Mouse (Mus musculus): ENCODE data around the gene Smarcd3. TPM values are rescaled to one million over a fixed set of nuclear protein-coding genes. Genes with fewer than 3 reads are reported as not detected.

The Smarcd3 gene
- polyA plus RNA-seq, 1 experiment from 2014 or later, result 35.7 TPM

DNA sequence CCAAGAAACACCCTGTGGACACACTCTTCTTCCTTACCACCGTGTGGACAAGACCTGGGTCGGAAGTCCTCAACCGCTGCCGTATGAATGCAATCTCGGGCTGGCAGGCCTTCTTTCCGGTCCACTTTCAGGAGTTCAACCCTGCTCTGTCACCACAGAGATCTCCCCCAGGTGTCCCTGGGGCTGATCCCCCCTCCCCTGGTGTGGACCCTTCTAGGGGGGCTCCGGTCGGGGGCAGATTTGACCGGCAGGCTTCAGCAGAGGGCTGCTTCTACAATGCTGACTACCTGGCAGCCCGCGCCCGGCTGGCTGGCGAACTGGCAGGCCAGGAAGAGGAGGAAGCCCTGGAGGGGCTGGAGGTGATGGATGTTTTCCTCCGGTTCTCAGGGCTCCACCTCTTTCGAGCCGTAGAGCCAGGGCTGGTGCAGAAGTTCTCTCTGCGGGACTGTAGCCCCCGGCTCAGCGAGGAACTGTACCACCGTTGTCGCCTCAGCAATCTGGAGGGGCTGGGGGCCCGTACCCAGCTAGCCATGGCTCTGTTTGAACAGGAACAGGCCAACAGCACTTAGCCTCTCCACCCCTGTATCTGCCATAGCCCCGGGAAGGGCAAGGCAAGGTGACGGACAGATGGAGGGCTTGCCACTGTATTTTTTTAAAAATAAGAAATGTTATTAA lies 32.3 kb downstream of the Smarcd3 start:
- Histone ChIP-seq H3K27ac (peak overlapping the region; percentile 50; the same call in 1 of the 2 replicates), H3K27me3 (ENCODE audit: insufficient read depth, poor library complexity, severe bottlenecking) (peaks cover 52% of the 10 kb centered on the region), H3K4me1 (replicated peaks) (peaks cover 66% of the 10 kb centered on the region), H3K4me3 (peak overlapping the region; percentile 36; the same call in 1 of the 2 replicates), H3K9me3 (no peaks in the 10 kb centered on the region), H3K36me3 (peaks cover 78% of the 10 kb centered on the region)
- DNase-seq (ENCODE audit: low spot score), result no peak
- WGBS, result 60% methylated on average over 24 of the region's 24 CpGs

GRCm38 (mm10) chr5:24591268-24591721 lies 32.9 kb downstream of the Smarcd3 start:
- Histone ChIP-seq H3K27me3 (ENCODE audit: insufficient read depth, poor library complexity, severe bottlenecking) (peaks cover 48% of the 10 kb centered on the region), H3K4me3 (peak overlapping the region; percentile 36), H3K4me1 (replicated peaks) (peaks cover 65% of the 10 kb centered on the region), H3K27ac (peak overlapping the region; percentile 62), H3K36me3 (peaks cover 78% of the 10 kb centered on the region), H3K9me3 (no peaks in the 10 kb centered on the region)
- 24% methylated on average over 23 of the region's 23 CpGs for WGBS
- peak; percentile 47 for DNase-seq (ENCODE audit: low spot score)

DNA sequence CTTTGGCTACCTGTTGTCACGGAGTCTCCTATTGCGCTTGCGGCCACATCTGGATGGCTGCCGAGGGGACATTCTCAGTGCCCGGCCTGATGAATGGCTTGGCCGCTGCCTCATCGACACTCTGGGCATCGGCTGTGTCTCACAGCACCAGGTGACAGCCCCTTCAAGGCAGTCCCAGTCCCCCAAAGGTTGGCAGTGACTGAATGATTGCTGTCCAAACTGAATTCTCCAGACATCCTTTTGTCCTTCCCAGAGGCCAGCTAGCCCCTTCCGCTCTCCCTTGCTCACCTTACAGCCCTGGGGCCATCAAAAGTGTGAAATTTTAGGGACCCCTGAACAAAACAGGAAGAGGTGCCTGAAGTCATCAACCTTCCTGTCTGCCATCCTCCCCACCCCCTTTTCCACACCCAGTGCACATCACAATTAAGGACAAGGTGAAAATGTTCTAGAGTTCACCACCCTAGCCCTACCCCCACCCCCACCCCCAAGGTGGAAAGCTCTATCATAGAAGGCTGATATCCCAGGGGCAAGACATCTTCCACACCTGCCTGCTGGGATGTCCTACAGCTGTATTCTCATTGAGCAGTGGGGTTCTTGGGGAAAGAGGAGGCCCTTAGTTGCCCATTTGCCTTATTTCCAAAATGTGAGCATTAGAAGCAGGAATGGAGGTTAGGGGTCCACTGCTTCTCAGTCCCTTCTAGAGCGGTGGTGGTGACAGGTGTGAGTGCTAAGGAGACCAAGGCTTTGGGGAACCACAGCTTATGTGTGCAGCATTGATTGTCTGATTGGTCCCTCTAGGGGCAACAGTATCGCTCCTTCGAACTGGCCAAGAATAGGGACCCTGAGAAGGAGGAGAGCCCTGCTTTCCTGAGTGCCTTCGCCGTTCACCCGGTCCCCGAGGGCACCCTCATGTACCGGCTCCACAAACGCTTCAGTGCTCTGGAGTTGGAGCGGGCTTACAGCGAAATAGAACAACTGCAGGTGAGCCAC lies 34.4 kb downstream of the Smarcd3 start:
- Histone ChIP-seq H3K27me3 (ENCODE audit: insufficient read depth, poor library complexity, severe bottlenecking) (peaks cover 41% of the 10 kb centered on the region), H3K4me1 (replicated peaks) (peaks cover 57% of the 10 kb centered on the region), H3K9me3 (no peaks in the 10 kb centered on the region), H3K4me3 (no peak overlapping the region), H3K27ac (no peak overlapping the region), H3K36me3 (peaks cover 67% of the 10 kb centered on the region)
- DNase-seq (ENCODE audit: low spot score), result no peak
- WGBS, result 90% methylated on average over 20 of the region's 20 CpGs

GRCm38 (mm10) chr5:24587200-24587577 lies 37.0 kb downstream of the Smarcd3 start:
- WGBS, result 32% methylated on average over 4 of the region's 4 CpGs

GRCm38 (mm10) chr5:24586547-24587199 lies 37.5 kb downstream of the Smarcd3 start, which contains the start of gene Chpf2:
Gene Chpf2, plus strand, starts transcription at chr5:24586741.
- Histone ChIP-seq H3K27ac (peak within 1 kb of the TSS; percentile 89), H3K4me1 (replicated peaks) (peaks cover 45% of the 10 kb centered on the region), H3K36me3 (peaks cover 36% of the 10 kb centered on the region), H3K27me3 (ENCODE audit: insufficient read depth, poor library complexity, severe bottlenecking) (peaks cover 18% of the 10 kb centered on the region), H3K9me3 (no peaks in the 10 kb centered on the region), H3K4me3 (peak within 1 kb of the TSS; percentile 89)
- WGBS, result under 1% methylated on average over 43 of the region's 43 CpGs
- DNase-seq (ENCODE audit: low spot score), result peak; percentile 91

More at GRCm38 (mm10) chr5:24587200-24587577, 37.0 kb downstream of the Smarcd3 start:
- peak overlapping the region; percentile 89 for H3K4me3 ChIP-seq
- DNase-seq (ENCODE audit: low spot score), result peak; percentile 13
- peaks cover 23% of the 10 kb centered on the region for H3K27me3 ChIP-seq (ENCODE audit: insufficient read depth, poor library complexity, severe bottlenecking)
- H3K4me1 ChIP-seq (replicated peaks), result peaks cover 50% of the 10 kb centered on the region
- peak overlapping the region; percentile 89 for H3K27ac ChIP-seq
- peaks cover 41% of the 10 kb centered on the region for H3K36me3 ChIP-seq
- no peaks in the 10 kb centered on the region for H3K9me3 ChIP-seq

GRCm38 (mm10) chr5:24586106-24586505 lies 38.1 kb downstream of the Smarcd3 start:
- 14% methylated on average over 8 of the region's 8 CpGs for WGBS
- peaks cover 39% of the 10 kb centered on the region for H3K4me1 ChIP-seq (replicated peaks)
- no peaks in the 10 kb centered on the region for H3K9me3 ChIP-seq
- no peak for DNase-seq (ENCODE audit: low spot score)
- peaks cover 12% of the 10 kb centered on the region; the same call in 1 of the 2 replicates for H3K27me3 ChIP-seq (ENCODE audit: insufficient read depth, poor library complexity, severe bottlenecking)
- H3K27ac ChIP-seq, result peak overlapping the region; percentile 89
- peak overlapping the region; percentile 89 for H3K4me3 ChIP-seq
- peaks cover 30% of the 10 kb centered on the region for H3K36me3 ChIP-seq

DNA sequence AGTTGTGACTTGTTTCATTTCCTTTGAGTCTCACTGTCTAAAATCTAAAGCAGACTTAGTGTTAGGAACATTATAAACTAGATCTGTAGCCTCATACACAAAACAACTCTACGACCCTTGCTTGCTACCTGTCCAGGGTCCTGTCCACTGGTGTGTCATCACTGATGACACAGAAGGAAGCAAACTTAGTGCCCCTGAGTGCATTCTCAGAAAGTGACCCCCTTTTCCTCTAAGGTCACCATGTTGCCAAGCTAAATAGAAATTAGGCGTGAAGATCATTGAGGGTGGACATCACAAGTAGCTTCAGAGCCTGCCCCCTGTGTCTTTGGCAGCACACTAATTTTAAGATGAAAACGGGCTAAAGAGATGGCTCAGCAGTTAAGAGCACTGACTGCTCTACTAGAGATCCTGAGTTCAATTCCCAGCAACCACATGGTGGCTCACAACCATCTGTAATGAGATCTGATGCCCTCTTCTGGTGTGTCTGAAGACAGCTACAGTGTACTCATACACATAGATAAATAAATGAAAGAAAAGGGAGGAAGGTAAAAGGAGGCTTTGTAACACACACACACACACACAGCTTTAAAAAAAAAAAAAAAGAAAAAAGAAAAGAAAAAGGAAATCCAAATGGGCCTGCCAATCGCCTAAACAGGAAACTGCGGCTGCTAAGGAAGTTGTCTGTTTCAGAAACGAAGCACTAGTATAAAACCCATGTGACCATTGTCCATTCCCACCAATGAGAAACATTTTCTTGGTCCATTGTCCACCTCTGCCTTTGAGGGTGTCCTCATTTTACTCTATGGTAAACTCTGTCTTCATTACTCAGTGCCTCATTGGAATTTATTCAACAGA lies 45.9 kb downstream of the Smarcd3 start:
- Histone ChIP-seq H3K36me3 (peaks cover 21% of the 10 kb centered on the region), H3K27ac (peak overlapping the region; percentile 93), H3K9me3 (no peaks in the 10 kb centered on the region), H3K4me3 (peak overlapping the region; percentile 87), H3K4me1 (replicated peaks) (peaks cover 22% of the 10 kb centered on the region), H3K27me3 (ENCODE audit: insufficient read depth, poor library complexity, severe bottlenecking) (no peaks in the 10 kb centered on the region)
- DNase-seq (ENCODE audit: low spot score), result no peak
- WGBS, result 71% methylated on average over 6 of the region's 6 CpGs

DNA sequence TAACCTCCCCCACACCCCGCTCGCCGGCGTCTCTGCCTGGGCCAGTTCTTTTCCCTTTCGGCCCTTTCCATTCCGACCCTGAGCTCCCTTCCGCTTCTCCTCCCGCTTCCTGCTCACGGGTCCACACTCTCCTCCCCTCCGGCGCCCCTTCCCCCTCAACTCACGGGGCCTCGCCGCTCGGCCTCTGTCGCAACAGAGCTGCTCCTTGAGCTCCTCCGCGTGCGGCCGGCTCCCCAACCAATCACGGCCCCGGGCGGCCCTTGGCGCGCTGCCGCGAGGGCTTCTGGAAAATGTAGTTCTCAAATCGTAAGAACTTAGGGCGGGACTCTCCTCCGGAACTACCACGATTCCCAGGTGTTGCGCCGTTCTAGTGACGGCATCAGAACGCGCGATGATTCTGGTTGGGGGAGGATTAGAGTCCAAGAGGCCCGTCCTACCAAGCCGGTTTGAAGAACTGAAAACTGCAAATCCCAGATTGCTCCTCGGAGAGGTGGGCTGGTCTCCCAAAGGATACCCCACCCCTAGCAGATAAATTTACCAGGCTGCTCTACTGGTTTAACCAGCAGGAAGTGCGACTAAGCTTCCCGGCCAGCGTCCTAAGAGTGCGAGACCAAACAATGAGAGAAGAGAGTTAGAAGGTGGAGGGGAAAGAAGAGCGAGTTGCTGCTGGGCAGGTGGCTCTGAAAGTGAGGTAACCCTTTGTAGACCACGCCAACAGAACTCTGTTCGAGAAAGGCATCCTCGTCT lies 46.9 kb downstream of the Smarcd3 start, which contains the start of gene Abcf2:
Gene Abcf2, minus strand, starts transcription at position 285 of the 747 bp plus-strand sequence.
- peak within 1 kb of the TSS; percentile 87 for H3K4me3 ChIP-seq
- peaks cover 22% of the 10 kb centered on the region for H3K4me1 ChIP-seq (replicated peaks)
- H3K27me3 ChIP-seq (ENCODE audit: insufficient read depth, poor library complexity, severe bottlenecking), result no peaks in the 10 kb centered on the region
- peak within 1 kb of the TSS; percentile 93 for H3K27ac ChIP-seq
- peaks cover 31% of the 10 kb centered on the region for H3K36me3 ChIP-seq
- peak; percentile 100 for DNase-seq (ENCODE audit: low spot score)
- H3K9me3 ChIP-seq, result no peaks in the 10 kb centered on the region
- under 1% methylated on average over 48 of the region's 48 CpGs for WGBS

DNA sequence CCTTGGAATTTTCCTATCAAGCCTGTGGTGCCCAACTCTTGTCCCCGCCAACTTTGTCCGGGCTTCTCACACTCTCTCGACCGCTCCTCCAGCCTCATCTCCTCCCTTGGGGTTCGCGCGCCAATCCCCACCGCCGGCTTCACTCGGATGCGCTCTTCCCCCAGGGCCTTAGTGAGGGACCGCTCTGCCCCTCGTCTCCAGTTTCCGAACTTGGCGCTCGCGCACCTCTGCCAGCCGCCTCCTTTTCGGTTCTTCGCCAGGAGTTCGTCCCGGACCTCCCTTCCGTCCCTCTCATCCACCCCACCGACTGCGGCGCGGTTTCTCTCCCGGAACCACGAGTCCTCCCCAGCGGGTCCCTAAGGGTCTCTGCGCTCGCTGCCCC lies 47.4 kb downstream of the Smarcd3 start:
- Histone ChIP-seq H3K4me1 (replicated peaks) (peaks cover 22% of the 10 kb centered on the region), H3K27ac (peak overlapping the region; percentile 93), H3K36me3 (peaks cover 37% of the 10 kb centered on the region), H3K27me3 (ENCODE audit: insufficient read depth, poor library complexity, severe bottlenecking) (no peaks in the 10 kb centered on the region), H3K4me3 (peak overlapping the region; percentile 87), H3K9me3 (no peaks in the 10 kb centered on the region)
- under 1% methylated on average over 32 of the region's 32 CpGs for WGBS
- DNase-seq (ENCODE audit: low spot score), result no peak

- Histone ChIP-seq H3K36me3 (peaks cover 45% of the 10 kb centered on the region), H3K9me3 (no peaks in the 10 kb centered on the region), H3K4me1 (replicated peaks) (peaks cover 22% of the 10 kb centered on the region), H3K27me3 (ENCODE audit: insufficient read depth, poor library complexity, severe bottlenecking) (no peaks in the 10 kb centered on the region), H3K27ac (no peak overlapping the region), H3K4me3 (peak overlapping the region; percentile 87)
- no peak for DNase-seq (ENCODE audit: low spot score)
- 90% methylated on average over 1 of the region's 1 CpGs for WGBS
Observed at GRCm38 (mm10) chr5:24575948-24576347, 48.3 kb downstream of the Smarcd3 start.

- DNase-seq (ENCODE audit: low spot score), result no peak
- Histone ChIP-seq H3K27me3 (ENCODE audit: insufficient read depth, poor library complexity, severe bottlenecking) (peaks cover 13% of the 10 kb centered on the region; the same call in 1 of the 2 replicates), H3K4me3 (no peak within 1 kb of the TSS), H3K27ac (no peak within 1 kb of the TSS), H3K36me3 (no peaks in the 10 kb centered on the region), H3K9me3 (peaks cover 4% of the 10 kb centered on the region; the same call in 1 of the 2 replicates), H3K4me1 (replicated peaks) (peaks cover 9% of the 10 kb centered on the region; the same call in 1 of the 2 replicates)
- 73% methylated on average over 2 of the region's 2 CpGs for WGBS
Observed at GRCm38 (mm10) chr5:24556709-24557108, 67.5 kb downstream of the Smarcd3 start, which contains the start of gene 4931409K22Rik. Gene 4931409K22Rik, minus strand, starts transcription at chr5:24556809.
